Mouse (Mus musculus) limb, embryonic 11.5 days (tissue): ENCODE measurements around the gene Gm13275. TPM values are rescaled to one million over a fixed set of nuclear protein-coding genes. Genes with fewer than 3 reads are reported as not detected.

ENCODE experiments used
- polyA plus RNA-seq: library from polyadenylated mRNA; unstranded; fragments of >200 nt; fragmentation: Nextera tagmentation; extraction: Ambion mirVana; gene quantifications from 2 replicates; pipeline ENCODE4 v1.2.1, GENCODE M21; 2014

Gene Gm13275
- polyA plus RNA-seq, 1 experiment from 2014 or later, result not detected

Other genes starting within 250 kb of the Gm13275 start
- not detected in 2 replicates for gene Ifna15, start 236.2 kb upstream of the Gm13275 start, polyA plus RNA-seq
- gene Ifna14, start 222.7 kb upstream of the Gm13275 start, polyA plus RNA-seq, result not detected in 2 replicates
- not detected in 2 replicates for gene Ifna9, start 202.1 kb upstream of the Gm13275 start, polyA plus RNA-seq
- not detected in 2 replicates for gene Ifna12, start 191.1 kb upstream of the Gm13275 start, polyA plus RNA-seq
- gene C87499, start 160.1 kb upstream of the Gm13275 start, polyA plus RNA-seq, result not detected in 2 replicates
- not detected in 2 replicates for gene Ifna13, start 150.0 kb upstream of the Gm13275 start, polyA plus RNA-seq
- gene Ifna16, start 117.6 kb upstream of the Gm13275 start, polyA plus RNA-seq, result not detected in 2 replicates
- gene Ifna2, start 110.6 kb upstream of the Gm13275 start, polyA plus RNA-seq, result not detected in 2 replicates
- not detected in 2 replicates for gene Ifnab, start 103.1 kb upstream of the Gm13275 start, polyA plus RNA-seq
- gene Gm26566, start 72.7 kb upstream of the Gm13275 start, polyA plus RNA-seq, result 0.81 and 1.5 TPM in 2 replicates
- 139 and 140 TPM in 2 replicates for gene Klhl9, start 72.0 kb upstream of the Gm13275 start, polyA plus RNA-seq
- gene Gm13271, start 39.6 kb upstream of the Gm13275 start, polyA plus RNA-seq, result not detected in 2 replicates
- 0.13 TPM in 1 of 2 replicates, not detected in the other for gene Gm13283, start 34.4 kb upstream of the Gm13275 start, polyA plus RNA-seq
- 0.38 TPM in 1 of 2 replicates, not detected in the other for gene Gm13290, start 20.7 kb upstream of the Gm13275 start, polyA plus RNA-seq
- not detected in 2 replicates for gene Gm13289, start 17.6 kb upstream of the Gm13275 start, polyA plus RNA-seq
- gene Gm13272, start 14.6 kb upstream of the Gm13275 start, polyA plus RNA-seq, result not detected in 2 replicates
- gene Ifnz, start 12.4 kb upstream of the Gm13275 start, polyA plus RNA-seq, result not detected in 2 replicates
- not detected in 2 replicates for gene Gm13276, start 8.8 kb upstream of the Gm13275 start, polyA plus RNA-seq
- gene Gm13277, start 5.9 kb upstream of the Gm13275 start, polyA plus RNA-seq, result not detected in 2 replicates
- gene Gm13278, start 2.9 kb upstream of the Gm13275 start, polyA plus RNA-seq, result not detected in 2 replicates
- gene Gm13279, start 2.9 kb downstream of the Gm13275 start, polyA plus RNA-seq, result not detected in 2 replicates
- 1.1 and 1.4 TPM in 2 replicates for gene Gm13285, start 5.2 kb downstream of the Gm13275 start, polyA plus RNA-seq
- gene Gm13287, start 8.8 kb downstream of the Gm13275 start, polyA plus RNA-seq, result not detected in 2 replicates
- not detected in 2 replicates for gene Gm13288, start 11.0 kb downstream of the Gm13275 start, polyA plus RNA-seq
- gene Ifna7, start 21.7 kb downstream of the Gm13275 start, polyA plus RNA-seq, result not detected in 2 replicates
- gene Ifna11, start 25.5 kb downstream of the Gm13275 start, polyA plus RNA-seq, result not detected in 2 replicates
- not detected in 2 replicates for gene Ifna6, start 32.9 kb downstream of the Gm13275 start, polyA plus RNA-seq
- gene Ifna5, start 41.0 kb downstream of the Gm13275 start, polyA plus RNA-seq, result not detected in 2 replicates
- gene Ifna4, start 47.4 kb downstream of the Gm13275 start, polyA plus RNA-seq, result not detected in 2 replicates
- not detected in 2 replicates for gene Ifna1, start 55.6 kb downstream of the Gm13275 start, polyA plus RNA-seq
- not detected in 2 replicates for gene Ifne, start 85.7 kb downstream of the Gm13275 start, polyA plus RNA-seq